ENCODE assay signal across 51 mouse cellular contexts in genomic region chr10:129794817-129795216, GRCm38 (mm10). TPM values are rescaled to one million over a fixed set of nuclear protein-coding genes. Genes with fewer than 3 reads are reported as not detected.
"Had no signal": no experiment of that assay in that cellular context is flagged by ENCODE, and none has a peak within 500 bp of the region (broad histone marks: within the 10 kb centered on the region; RNA-seq: fewer than 3 reads in every experiment).

Gene Olfr810, minus strand, starts transcription at chr10:129794917.

- H3K36me3 ChIP-seq: heart, embryonic 10.5 days; heart, embryonic 12.5 days; heart, embryonic 13.5 days; heart, embryonic 15.5 days; hindbrain, embryonic 10.5 days; hindbrain, embryonic 12.5 days; hindbrain, embryonic 13.5 days; hindbrain, embryonic 15.5 days; intestine, embryonic 15.5 days; kidney, embryonic 15.5 days had no signal

- DNase-seq: heart, postnatal 10 days; heart, postnatal 14 days; heart, postnatal 36 days; heart, postnatal 4 days; kidney, adult 11 months; kidney, adult 18-20 months; kidney, adult 2 months; kidney, adult 8-10 months; kidney, adult 9 months; kidney, postnatal 10 days; kidney, postnatal 14 days; kidney, postnatal 25 days; kidney, postnatal 36 days; kidney, postnatal 4 days; layer of hippocampus, adult 9-11 months; layer of hippocampus, postnatal 36 days had no signal

- H3K4me2 ChIP-seq: heart, embryonic 11.5 days; heart, embryonic 12.5 days; heart, embryonic 13.5 days; heart, embryonic 15.5 days; hindbrain, embryonic 12.5 days; hindbrain, embryonic 13.5 days; hindbrain, embryonic 14.5 days; hindbrain, embryonic 15.5 days; intestine, embryonic 15.5 days; kidney, embryonic 15.5 days had no signal

- H3K4me3 ChIP-seq: heart, embryonic 10.5 days; heart, embryonic 12.5 days; heart, embryonic 13.5 days; heart, embryonic 15.5 days; hindbrain, embryonic 10.5 days; hindbrain, embryonic 12.5 days; hindbrain, embryonic 13.5 days; hindbrain, embryonic 15.5 days; intestine, embryonic 15.5 days; kidney, embryonic 15.5 days; layer of hippocampus, adult 2 months; left cerebral cortex, adult 2 months had no signal

- H3K27me3 ChIP-seq: heart, embryonic 12.5 days; heart, embryonic 13.5 days; heart, embryonic 15.5 days; hindbrain, embryonic 12.5 days; hindbrain, embryonic 13.5 days; hindbrain, embryonic 15.5 days; intestine, embryonic 15.5 days; kidney, embryonic 15.5 days had no signal

RNA-seq across cellular contexts. Expression of gene Olfr810, which starts in this region (rescaled TPM):
- total RNA-seq: heart, postnatal 10 days; heart, postnatal 14 days; heart, postnatal 36 days; heart, postnatal 4 days; hematopoietic stem cell, adult 5-6 weeks; hindbrain, postnatal 0 days; layer of hippocampus, adult 18-20 months; layer of hippocampus, adult 2 months; layer of hippocampus, adult 8-10 months; layer of hippocampus, postnatal 10 days; layer of hippocampus, postnatal 14 days; layer of hippocampus, postnatal 25 days; layer of hippocampus, postnatal 36 days; left cerebral cortex, adult 18-20 months; left cerebral cortex, adult 2 months had no signal
- polyA plus RNA-seq: heart, embryonic 10.5 days; heart, embryonic 11.5 days; heart, embryonic 12.5 days; heart, embryonic 13.5 days; heart, embryonic 14.5 days; heart, embryonic 15.5 days; heart, embryonic 16.5 days; heart, postnatal 0 days; hindbrain, embryonic 10.5 days; hindbrain, embryonic 11.5 days; hindbrain, embryonic 12.5 days; hindbrain, embryonic 13.5 days; hindbrain, embryonic 14.5 days; hindbrain, embryonic 15.5 days; hindbrain, embryonic 16.5 days; hindbrain, postnatal 0 days; inflammation-experienced regulatory T-cells, adult 6 months; intestine, embryonic 14.5 days; intestine, embryonic 15.5 days; intestine, embryonic 16.5 days; intestine, postnatal 0 days; kidney, adult 2 months; kidney, embryonic 14.5 days; kidney, embryonic 15.5 days; kidney, embryonic 16.5 days; kidney, postnatal 0 days; large intestine, adult 2 months had no signal
